Mouse (Mus musculus): Measurements from ENCODE around the gene Cox6a1. TPM values are rescaled to one million over a fixed set of nuclear protein-coding genes. Genes with fewer than 3 reads are reported as not detected.

Gene Cox6a1
- polyA plus RNA-seq, 1 experiment = 1,974 TPM

DNA sequence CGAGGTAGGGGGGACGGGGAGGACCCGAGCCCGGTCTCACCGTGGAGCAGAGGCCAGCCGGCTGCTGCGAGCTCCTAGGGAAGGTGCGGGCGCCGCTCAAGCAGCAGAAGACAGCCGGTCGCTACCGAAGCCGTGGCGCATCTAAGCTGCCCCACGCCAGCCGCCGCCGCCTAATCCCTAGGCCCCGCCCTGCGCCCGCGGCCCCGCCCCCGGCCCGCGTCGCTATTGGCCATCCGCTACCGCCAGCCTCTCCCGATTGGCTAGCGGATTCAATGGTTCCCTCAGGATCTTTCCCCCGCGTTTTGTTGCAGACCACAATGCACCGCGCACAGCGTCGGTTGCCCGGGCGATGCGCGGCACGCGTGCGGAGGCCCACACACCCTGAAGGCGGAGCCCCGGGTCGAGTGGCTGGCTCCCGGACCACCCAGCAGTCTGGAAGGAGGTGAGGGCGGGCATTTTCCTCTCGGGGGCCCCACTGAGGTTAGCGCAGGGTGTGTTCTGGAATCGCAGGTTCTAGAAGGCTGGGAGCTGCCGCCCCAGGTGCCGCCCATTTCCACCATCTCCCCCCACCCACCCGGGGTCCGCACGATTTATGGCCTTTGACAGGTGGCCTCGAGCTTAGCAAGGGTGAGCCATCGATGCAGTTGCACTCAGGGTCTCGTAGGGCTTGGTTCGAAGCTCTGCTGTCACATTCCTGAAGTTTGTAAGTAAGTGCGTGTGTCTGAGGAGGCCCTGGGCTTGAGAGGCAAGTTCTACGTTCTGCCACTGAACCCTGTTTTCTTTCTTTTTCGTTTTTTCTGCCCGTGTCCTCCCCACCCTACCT, 47.8 kb downstream of the Cox6a1 start, which contains the start of gene Dynll1:
Gene Dynll1, minus strand, starts transcription at position 208 of the 823 bp plus-strand sequence.
- DNase-seq (ENCODE audit: low read depth) = no peak

DNA sequence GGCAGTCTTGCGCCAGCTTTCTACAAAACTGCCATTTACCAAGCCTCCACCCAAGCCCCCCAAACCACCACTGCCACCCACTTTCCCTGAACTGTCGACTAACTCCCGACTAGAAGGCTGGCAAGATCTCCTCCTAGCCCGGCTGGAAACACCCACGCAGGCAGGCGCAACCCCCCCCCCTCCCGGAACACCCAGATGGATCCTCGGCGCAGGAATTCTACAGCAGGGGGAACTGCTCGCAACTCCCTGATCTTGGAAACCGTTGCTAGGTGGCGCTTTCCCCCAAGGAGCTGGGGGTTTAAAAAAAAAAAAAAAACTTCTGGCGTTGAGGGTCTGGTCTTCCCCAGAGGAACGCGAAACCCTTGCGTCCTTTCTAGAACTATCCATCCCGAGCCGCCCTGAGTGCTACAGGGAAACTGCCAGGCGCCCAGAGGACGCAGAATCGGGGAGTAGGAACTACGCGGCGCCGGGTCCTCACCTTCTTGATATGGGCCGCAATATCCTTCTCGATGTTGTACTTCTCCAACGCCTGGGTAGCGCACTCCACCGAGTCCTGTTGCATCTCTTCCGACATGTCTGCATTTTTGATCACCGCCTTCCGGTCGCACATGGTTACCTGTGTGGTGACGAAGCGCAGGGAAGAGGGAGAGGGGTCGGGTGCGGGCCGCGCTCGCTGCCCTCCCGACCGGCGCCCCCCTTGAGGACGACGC, 48.6 kb downstream of the Cox6a1 start:
- no peak for DNase-seq (ENCODE audit: low read depth)

- DNase-seq (ENCODE audit: low read depth) = no peak
Observed at GRCm38 (mm10) chr5:115296347-115296746, 52.4 kb downstream of the Cox6a1 start.

Other genes starting within 250 kb of the Cox6a1 start
- 107 and 151 TPM in 2 replicates for gene Acads, start 229.6 kb downstream of the Cox6a1 start, polyA plus RNA-seq (2012; rRNA removed)
- gene Unc119b, start 214.0 kb downstream of the Cox6a1 start, polyA plus RNA-seq (2012; rRNA removed) = 78.3 and 91.3 TPM in 2 replicates
- 138 and 166 TPM in 2 replicates for gene Mlec, start 190.8 kb downstream of the Cox6a1 start, polyA plus RNA-seq (2012; rRNA removed)
- 2.4 and 3.3 TPM in 2 replicates for gene Cabp1, start 154.6 kb downstream of the Cox6a1 start, polyA plus RNA-seq (2012; rRNA removed)
- 108 and 125 TPM in 2 replicates for gene Pop5, start 113.1 kb downstream of the Cox6a1 start, polyA plus RNA-seq (2012; rRNA removed)
- 162 and 183 TPM in 2 replicates for gene Rnf10, start 76.1 kb downstream of the Cox6a1 start, polyA plus RNA-seq (2012; rRNA removed)
- 15.4 and 15.5 TPM in 2 replicates for gene Coq5, start 69.3 kb downstream of the Cox6a1 start, polyA plus RNA-seq (2012; rRNA removed)
- gene Dynll1, start 48.0 kb downstream of the Cox6a1 start, polyA plus RNA-seq (2012; rRNA removed) = 125 and 204 TPM in 2 replicates
- gene Srsf9, start 21.8 kb downstream of the Cox6a1 start, polyA plus RNA-seq (2012; rRNA removed) = 40.3 and 55.6 TPM in 2 replicates
- gene Gatc, start 7.8 kb downstream of the Cox6a1 start, polyA plus RNA-seq (2012; rRNA removed) = 12.4 and 14.3 TPM in 2 replicates
- gene Triap1, start 7.8 kb downstream of the Cox6a1 start, polyA plus RNA-seq (2012; rRNA removed) = 19.1 and 28.7 TPM in 2 replicates
- 1.5 and 2.2 TPM in 2 replicates for gene Msi1, start 80.6 kb upstream of the Cox6a1 start, polyA plus RNA-seq (2012; rRNA removed)
- gene Pla2g1b, start 117.3 kb upstream of the Cox6a1 start, polyA plus RNA-seq (2012; rRNA removed) = 0.29 and 0.42 TPM in 2 replicates
- 44.3 and 51.1 TPM in 2 replicates for gene Sirt4, start 135.7 kb upstream of the Cox6a1 start, polyA plus RNA-seq (2012; rRNA removed)
- gene Pxn, start 157.7 kb upstream of the Cox6a1 start, polyA plus RNA-seq (2012; rRNA removed) = 97.9 and 102 TPM in 2 replicates
- gene Rplp0, start 210.5 kb upstream of the Cox6a1 start, polyA plus RNA-seq (2012; rRNA removed) = 2,579 and 2,812 TPM in 2 replicates
- gene Gcn1l1, start 216.3 kb upstream of the Cox6a1 start, polyA plus RNA-seq (2012; rRNA removed) = 51.4 and 51.7 TPM in 2 replicates

Data from gonadal fat pad, adult 2 months (tissue).